Mouse (Mus musculus): ENCODE measurements at regions not wholly inside any gene's neighbourhood (a gene's known extent, or its start where the extent isn't known, plus 50 kb on each side); places are given as distances from the start of the nearest gene placed in this dataset.
"Not testable (repeated sequence)": the region's sequence is repeated elsewhere in the genome, so short reads cannot be mapped to it uniquely, and the experiment has no call there.

GRCm38 (mm10) chr12:29368820-29369175 is 159.4 kb upstream of the Myt1l start:
- Histone ChIP-seq H3K27ac (no peak overlapping the region), H3K9ac (no peak overlapping the region), H3K9me3 (replicated peaks) (no peaks in the 10 kb centered on the region), H3K4me1 (no peaks in the 10 kb centered on the region), H3K36me3 (no peaks in the 10 kb centered on the region), H3K27me3 (replicated peaks) (0 out of 2 replicates have a peak, but pooled peaks cover 4% of the 10 kb centered on the region), H3K4me3 (no peak overlapping the region), H3K4me2 (peak overlapping the region; percentile 0; the same call in 1 of the 2 replicates)
- ATAC-seq, result no peak
- 26% methylated on average over 5 of the region's 5 CpGs for WGBS (ENCODE audit: insufficient replicate concordance)

- H3K27me3 ChIP-seq (replicated peaks), result no peaks in the 10 kb centered on the region
- no peak overlapping the region for H3K4me3 ChIP-seq
- no peaks in the 10 kb centered on the region for H3K36me3 ChIP-seq
- ATAC-seq, result no peak
- H3K9ac ChIP-seq, result no peak overlapping the region
- H3K4me1 ChIP-seq, result no peaks in the 10 kb centered on the region
- WGBS (ENCODE audit: insufficient replicate concordance), result 68% methylated on average over 5 of the region's 5 CpGs
- no peak overlapping the region for H3K4me2 ChIP-seq
- H3K9me3 ChIP-seq (replicated peaks), result no peaks in the 10 kb centered on the region
- H3K27ac ChIP-seq, result no peak overlapping the region
Measured at GRCm38 (mm10) chr12:29391756-29392155, 136.4 kb upstream of the Myt1l start.

GRCm38 (mm10) chr12:29394271-29394670 is 133.9 kb upstream of the Myt1l start:
- Histone ChIP-seq H3K36me3 (no peaks in the 10 kb centered on the region), H3K4me3 (no peak overlapping the region), H3K9me3 (replicated peaks) (no peaks in the 10 kb centered on the region), H3K4me1 (no peaks in the 10 kb centered on the region), H3K4me2 (no peak overlapping the region), H3K27me3 (replicated peaks) (no peaks in the 10 kb centered on the region), H3K9ac (no peak overlapping the region), H3K27ac (no peak overlapping the region)
- no peak for ATAC-seq
- WGBS (ENCODE audit: insufficient replicate concordance), result 74% methylated on average over 1 of the region's 1 CpGs

- H3K27me3 ChIP-seq (replicated peaks), result no peaks in the 10 kb centered on the region
- no peak overlapping the region for H3K4me3 ChIP-seq
- H3K27ac ChIP-seq, result no peak overlapping the region
- no peaks in the 10 kb centered on the region for H3K36me3 ChIP-seq
- H3K9ac ChIP-seq, result no peak overlapping the region
- 64% methylated on average over 6 of the region's 6 CpGs for WGBS (ENCODE audit: insufficient replicate concordance)
- H3K9me3 ChIP-seq (replicated peaks), result no peaks in the 10 kb centered on the region
- no peaks in the 10 kb centered on the region for H3K4me1 ChIP-seq
- no peak overlapping the region for H3K4me2 ChIP-seq
- ATAC-seq, result no peak
Measured at GRCm38 (mm10) chr12:29394881-29395280, 133.3 kb upstream of the Myt1l start.

- Histone ChIP-seq H3K36me3 (no peaks in the 10 kb centered on the region), H3K4me1 (no peaks in the 10 kb centered on the region), H3K9me3 (replicated peaks) (no peaks in the 10 kb centered on the region), H3K9ac (no peak overlapping the region), H3K4me2 (no peak overlapping the region), H3K27me3 (replicated peaks) (no peaks in the 10 kb centered on the region), H3K27ac (no peak overlapping the region), H3K4me3 (no peak overlapping the region)
- ATAC-seq, result no peak
- WGBS (ENCODE audit: insufficient replicate concordance), result 71% methylated on average over 14 of the region's 14 CpGs
Measured at GRCm38 (mm10) chr12:29395401-29395982, 132.7 kb upstream of the Myt1l start.

GRCm38 (mm10) chr12:29404434-29404833 is 123.8 kb upstream of the Myt1l start:
- no peaks in the 10 kb centered on the region for H3K4me1 ChIP-seq
- H3K36me3 ChIP-seq, result no peaks in the 10 kb centered on the region
- no peaks in the 10 kb centered on the region for H3K27me3 ChIP-seq (replicated peaks)
- WGBS (ENCODE audit: insufficient replicate concordance), result 4% methylated on average over 1 of the region's 1 CpGs
- H3K4me2 ChIP-seq, result no peak overlapping the region
- H3K27ac ChIP-seq, result no peak overlapping the region
- H3K4me3 ChIP-seq, result no peak overlapping the region
- no peak overlapping the region for H3K9ac ChIP-seq
- no peak for ATAC-seq
- H3K9me3 ChIP-seq (replicated peaks), result no peaks in the 10 kb centered on the region

GRCm38 (mm10) chr12:29409336-29410055 is 118.7 kb upstream of the Myt1l start:
- Histone ChIP-seq H3K27ac (no peak overlapping the region), H3K4me1 (no peaks in the 10 kb centered on the region), H3K36me3 (no peaks in the 10 kb centered on the region), H3K9ac (no peak overlapping the region), H3K27me3 (replicated peaks) (no peaks in the 10 kb centered on the region), H3K4me3 (no peak overlapping the region), H3K4me2 (no peak overlapping the region), H3K9me3 (replicated peaks) (no peaks in the 10 kb centered on the region)
- 72% methylated on average over 8 of the region's 8 CpGs for WGBS (ENCODE audit: insufficient replicate concordance)
- ATAC-seq, result no peak

GRCm38 (mm10) chr12:29433936-29434335 is 94.2 kb upstream of the Myt1l start:
- no peak for ATAC-seq
- 72% methylated on average over 3 of the region's 3 CpGs for WGBS (ENCODE audit: insufficient replicate concordance)
- Histone ChIP-seq H3K4me1 (no peaks in the 10 kb centered on the region), H3K27me3 (replicated peaks) (no peaks in the 10 kb centered on the region), H3K9me3 (replicated peaks) (no peaks in the 10 kb centered on the region), H3K4me3 (no peak overlapping the region), H3K27ac (no peak overlapping the region), H3K36me3 (no peaks in the 10 kb centered on the region), H3K9ac (no peak overlapping the region), H3K4me2 (no peak overlapping the region)

GRCm38 (mm10) chr12:29439343-29440019 is 88.7 kb upstream of the Myt1l start:
- no peaks in the 10 kb centered on the region for H3K36me3 ChIP-seq
- 70% methylated on average over 11 of the region's 11 CpGs for WGBS (ENCODE audit: insufficient replicate concordance)

GRCm38 (mm10) chr12:29465201-29465600 is 63.0 kb upstream of the Myt1l start:
- not testable (repeated sequence) for H3K27me3 ChIP-seq (replicated peaks); ATAC-seq; H3K4me2 ChIP-seq; H3K4me3 ChIP-seq; H3K36me3 ChIP-seq; H3K4me1 ChIP-seq; H3K9me3 ChIP-seq (replicated peaks); H3K27ac ChIP-seq; H3K9ac ChIP-seq
- WGBS (ENCODE audit: insufficient replicate concordance), result 25% methylated on average over 3 of the region's 3 CpGs

More at GRCm38 (mm10) chr12:29439343-29440019, 88.7 kb upstream of the Myt1l start:
- H3K27me3 ChIP-seq (replicated peaks), result no peaks in the 10 kb centered on the region
- no peaks in the 10 kb centered on the region for H3K4me1 ChIP-seq
- H3K9ac ChIP-seq, result no peak overlapping the region
- no peak for ATAC-seq
- H3K4me2 ChIP-seq, result no peak overlapping the region
- no peak overlapping the region for H3K4me3 ChIP-seq
- no peak overlapping the region for H3K27ac ChIP-seq
- no peaks in the 10 kb centered on the region for H3K9me3 ChIP-seq (replicated peaks)
